Mouse (Mus musculus) CH12.LX (cell line): ENCODE data around the gene Sptb. TPM values are rescaled to one million over a fixed set of nuclear protein-coding genes. Genes with fewer than 3 reads are reported as not detected.

Source experiments
- DNase-seq: peaks from one replicate; pipeline ENCODE4 v3.0.0-alpha.2; 2013; ENCODE audit errors: extremely low read depth
- H3K27ac ChIP-seq: 2 replicates; pipeline ENCODE4 v1.5.1; 2012; ENCODE audit warnings: low read depth, mild to moderate bottlenecking, control low read depth, moderate library complexity; ENCODE audit not compliant: insufficient read depth
- H3K27me3 ChIP-seq: replicated peaks from 2 replicates; pipeline ENCODE3; 2012; ENCODE audit warnings: inconsistent platforms
- H3K36me3 ChIP-seq, 2 experiments: replicated peaks in 1 of 2; 2 replicates each; pipeline versions ENCODE3 to v1.6.1; 2012; ENCODE audit warnings: inconsistent platforms in 1 of 2, low read length in 1 of 2, mild to moderate bottlenecking in 1 of 2, mixed read lengths in 1 of 2, moderate library complexity in 1 of 2; ENCODE audit not compliant: control insufficient read depth in 1 of 2, insufficient read depth in 1 of 2
- H3K4me1 ChIP-seq, 2 experiments: 2 replicates each; pipeline ENCODE4 v1.6.1; 2012; ENCODE audit warnings: inconsistent platforms in 1 of 2, moderate library complexity in 1 of 2; ENCODE audit not compliant: insufficient read depth in 2 of 2, control insufficient read depth in 1 of 2
- H3K4me2 ChIP-seq: 2 replicates; pipeline ENCODE4 v1.6.1; 2012; ENCODE audit warnings: low read depth, mild to moderate bottlenecking, control low read depth; ENCODE audit not compliant: poor library complexity, insufficient read depth, severe bottlenecking
- H3K4me3 ChIP-seq, 3 experiments: fragments of 150-350 bp in 1 of 3; sonication (generic) in 1 of 3; replicated peaks in 1 of 3; 2 replicates each; pipeline versions ENCODE3 to v1.5.1; 2011 to 2012; ENCODE audit warnings: low read depth in 2 of 3, low read length in 2 of 3, mild to moderate bottlenecking in 2 of 3, moderate library complexity in 2 of 3, control low read depth in 1 of 3, improper control_type of control experiment in 1 of 3, inconsistent platforms in 1 of 3, mixed read lengths in 1 of 3; ENCODE audit not compliant: poor library complexity in 1 of 3
- H3K79me2 ChIP-seq: replicated peaks from 2 replicates; pipeline ENCODE4 v1.6.1; 2012; ENCODE audit warnings: mild to moderate bottlenecking, moderate library complexity; ENCODE audit not compliant: control insufficient read depth, poor library complexity, insufficient read depth, severe bottlenecking; ENCODE audit errors: extremely low read depth
- H3K9ac ChIP-seq: 2 replicates; pipeline ENCODE4 v1.6.1; 2012; ENCODE audit warnings: low read depth, mild to moderate bottlenecking, control low read depth, moderate library complexity; ENCODE audit not compliant: insufficient read depth
- H3K9me3 ChIP-seq: replicated peaks from 2 replicates; pipeline ENCODE3; 2012; ENCODE audit warnings: low read length, inconsistent platforms, mixed read lengths
- BHLHE40 ChIP-seq: IDR thresholded peaks from 2 replicates; pipeline ENCODE4 v1.6.1; 2011; ENCODE audit warnings: mild to moderate bottlenecking, low read depth, low read length, improper control_type of control experiment
- CHD1 ChIP-seq: IDR thresholded peaks from 2 replicates; pipeline ENCODE4 v1.6.1; 2012; ENCODE audit warnings: low read depth, low read length, improper control_type of control experiment, inconsistent platforms
- CHD2 ChIP-seq: IDR thresholded peaks from 2 replicates; pipeline ENCODE4 v1.6.1; 2011; ENCODE audit warnings: low read length, improper control_type of control experiment
- E2F4 ChIP-seq: IDR thresholded peaks from 2 replicates; pipeline ENCODE4 v1.6.1; 2011; ENCODE audit warnings: low read depth, low read length, improper control_type of control experiment; ENCODE audit not compliant: insufficient replicate concordance
- ELF1 ChIP-seq: IDR thresholded peaks from 2 replicates; pipeline ENCODE4 v1.6.1; 2014; ENCODE audit warnings: low read depth, mild to moderate bottlenecking, inconsistent platforms, low read length, improper control_type of control experiment
- EP300 ChIP-seq: IDR thresholded peaks from 2 replicates; pipeline ENCODE4 v1.6.1; 2011; ENCODE audit warnings: low read length, improper control_type of control experiment
- GABPA ChIP-seq: IDR thresholded peaks from 2 replicates; pipeline ENCODE4 v1.6.1; 2012; ENCODE audit warnings: low read depth, low read length, improper control_type of control experiment, inconsistent platforms; ENCODE audit not compliant: insufficient replicate concordance
- HCFC1 ChIP-seq: IDR thresholded peaks from 2 replicates; pipeline ENCODE4 v1.6.1; 2012; ENCODE audit warnings: low read depth, mild to moderate bottlenecking, inconsistent platforms, low read length, improper control_type of control experiment
- JUN ChIP-seq: IDR thresholded peaks from 2 replicates; pipeline ENCODE4 v1.6.1; 2011; ENCODE audit warnings: low read depth, mild to moderate bottlenecking, low read length, improper control_type of control experiment, moderate library complexity; ENCODE audit not compliant: insufficient read depth
- JUND ChIP-seq: conservative IDR thresholded peaks from 2 replicates; pipeline ENCODE4 v1.6.1; 2011; ENCODE audit warnings: low read depth, low read length, improper control_type of control experiment
- MAFK ChIP-seq: IDR thresholded peaks from 2 replicates; pipeline ENCODE4 v1.6.1; 2011; ENCODE audit warnings: low read length, improper control_type of control experiment; ENCODE audit not compliant: insufficient replicate concordance
- MAX ChIP-seq: IDR thresholded peaks from 2 replicates; pipeline ENCODE4 v1.6.1; 2011; ENCODE audit warnings: low read length, improper control_type of control experiment
- MEF2A ChIP-seq: IDR thresholded peaks from 2 replicates; pipeline ENCODE4 v1.6.1; 2014; ENCODE audit warnings: low read depth, mild to moderate bottlenecking, inconsistent platforms, low read length, improper control_type of control experiment, borderline replicate concordance
- MXI1 ChIP-seq: IDR thresholded peaks from 2 replicates; pipeline ENCODE4 v1.6.1; 2011; ENCODE audit warnings: mild to moderate bottlenecking, low read depth, low read length, improper control_type of control experiment
- MYC ChIP-seq: IDR thresholded peaks from 2 replicates; pipeline ENCODE4 v1.6.1; 2011; ENCODE audit warnings: low read depth, mild to moderate bottlenecking, improper control_type of control experiment, low read length
- NELFE ChIP-seq: IDR thresholded peaks from 2 replicates; pipeline ENCODE4 v1.6.1; 2011; ENCODE audit warnings: low read depth, low read length, improper control_type of control experiment
- NRF1 ChIP-seq: IDR thresholded peaks from 2 replicates; pipeline ENCODE4 v1.6.1; 2014; ENCODE audit warnings: low read depth, mild to moderate bottlenecking, inconsistent platforms, low read length, improper control_type of control experiment, moderate library complexity
- RCOR1 ChIP-seq: conservative IDR thresholded peaks from 2 replicates; pipeline ENCODE4 v1.6.1; 2012; ENCODE audit warnings: low read depth, mild to moderate bottlenecking, inconsistent platforms, low read length, improper control_type of control experiment
- SIN3A ChIP-seq: IDR thresholded peaks from 2 replicates; pipeline ENCODE4 v1.6.1; 2012; ENCODE audit warnings: low read length, improper control_type of control experiment, inconsistent platforms
- TBP ChIP-seq: conservative IDR thresholded peaks from 2 replicates; pipeline ENCODE4 v1.6.1; 2011; ENCODE audit warnings: low read depth, low read length, improper control_type of control experiment
- USF1 ChIP-seq: IDR thresholded peaks from 2 replicates; pipeline ENCODE4 v1.6.1; 2014; ENCODE audit warnings: low read depth, mild to moderate bottlenecking, inconsistent platforms, low read length, improper control_type of control experiment
- ZKSCAN1 ChIP-seq: IDR thresholded peaks from 2 replicates; pipeline ENCODE4 v1.6.1; 2012; ENCODE audit warnings: low read depth, inconsistent platforms, low read length, improper control_type of control experiment, borderline replicate concordance
- ZNF384 ChIP-seq: IDR thresholded peaks from 2 replicates; pipeline ENCODE4 v1.6.1; 2012; ENCODE audit warnings: low read depth, low read length, improper control_type of control experiment, inconsistent platforms
- dilution Hi-C: fragments of 300-500 bp; cut with MboI; formaldehyde crosslinking; loops from 2 replicates; pipeline ENCODE4 v1.14.3; 2020; ENCODE audit warnings: low sequenced_read_pairs; ENCODE audit not compliant: extremely low pct_unique_long_range_greater_than_20kb, extremely low pct_ligation_motif_present
- in situ Hi-C: fragments of 300-500 bp; cut with MboI; formaldehyde crosslinking; loops from 3 replicates; pipeline ENCODE4 v1.14.3; 2019; ENCODE audit warnings: low sequenced_read_pairs, low pct_ligation_motif_present, low pct_unique_long_range_greater_than_20kb, mixed read lengths
- polyA plus RNA-seq: library from polyadenylated mRNA; unstranded; fragments of >175 nt; gene quantifications from 2 replicates; pipeline ENCODE4 v1.2.1, GENCODE M21; 2012; ENCODE audit warnings: low read depth; ENCODE audit not compliant: insufficient read length
- total RNA-seq, 2 experiments: library from RNA; depleted of rRNA; stranded (reverse); fragments of 300-350 nt in 1 of 2; fragments of >200 nt in 1 of 2; gene quantifications; 2 replicates each; pipeline ENCODE4 v1.2.3; 2012 to 2014

Gene Sptb
- total and polyA plus RNA-seq, 3 experiments, result 0.03 to 0.04 (median 0.04) TPM

GRCm38 (mm10) chr12:76579806-76580205 is 130.5 kb downstream of the Sptb start:
- in situ Hi-C loops, result no loop called here
- H3K9me3 ChIP-seq, result no peaks in the 10 kb centered on the region
- no peak overlapping the region for H3K4me2 ChIP-seq
- no peak for TF ChIP-seq MAFK
- TF ChIP-seq, all 38 proteins: peak for 0
- Histone ChIP-seq H3K9ac (no peak overlapping the region), H3K79me2 (no peaks in the 10 kb centered on the region), H3K36me3 (peaks cover 0 to 32% of the 10 kb centered on the region in 2 experiments), H3K27ac (no peak overlapping the region), H3K4me1 (peaks cover 5 to 6% of the 10 kb centered on the region in 2 experiments; a peak in 3 of 4 replicates), H3K27me3 (peaks cover 17% of the 10 kb centered on the region), H3K4me3 (no peak overlapping the region)
- DNase-seq, result no peak
- dilution Hi-C loops, result no loop called here

GRCm38 (mm10) chr12:76578465-76578864 is 131.9 kb downstream of the Sptb start:
- H3K9me3 ChIP-seq, result no peaks in the 10 kb centered on the region
- peaks cover 5 to 6% of the 10 kb centered on the region in 2 experiments; a peak in 3 of 4 replicates for H3K4me1 ChIP-seq
- H3K4me3 ChIP-seq, result no peak overlapping the region
- dilution Hi-C loops (no loop called here), in situ Hi-C loops (no loop called here)
- H3K9ac ChIP-seq, result no peak overlapping the region
- H3K4me2 ChIP-seq, result no peak overlapping the region
- peaks cover 17% of the 10 kb centered on the region for H3K27me3 ChIP-seq
- H3K27ac ChIP-seq, result no peak overlapping the region
- TF ChIP-seq TBP (no peak), CHD1 (no peak), MXI1 (no peak), ZNF384 (no peak), GABPA (no peak), MEF2A (no peak), BHLHE40 (no peak), HCFC1 (no peak), RCOR1 (no peak)
- H3K36me3 ChIP-seq, result peaks cover 0 to 35% of the 10 kb centered on the region in 2 experiments
- no peaks in the 10 kb centered on the region for H3K79me2 ChIP-seq
- DNase-seq, result no peak

- dilution Hi-C loops (no loop called here), in situ Hi-C loops (no loop called here)
- H3K79me2 ChIP-seq, result no peaks in the 10 kb centered on the region
- H3K9me3 ChIP-seq, result no peaks in the 10 kb centered on the region
- no peak overlapping the region for H3K27ac ChIP-seq
- H3K4me2 ChIP-seq, result no peak overlapping the region
- peaks cover 2% of the 10 kb centered on the region in 2 experiments; a peak in 3 of 4 replicates for H3K4me1 ChIP-seq
- DNase-seq, result no peak
- H3K36me3 ChIP-seq, result peaks cover 0 to 35% of the 10 kb centered on the region in 2 experiments
- TF ChIP-seq CHD1 (no peak), TBP (no peak), MAFK (no peak), GABPA (no peak), EP300 (no peak), MYC (no peak), ELF1 (no peak), NRF1 (no peak), CHD2 (no peak), ZKSCAN1 (no peak), USF1 (no peak), SIN3A (no peak), JUN (no peak), JUND (no peak), HCFC1 (no peak), MAX (no peak), MXI1 (no peak), E2F4 (no peak), NELFE (no peak)
- H3K9ac ChIP-seq, result no peak overlapping the region
- H3K27me3 ChIP-seq, result peaks cover 14% of the 10 kb centered on the region
- H3K4me3 ChIP-seq, result no peak overlapping the region
These were observed 132.5 kb downstream of the Sptb start for GRCm38 (mm10) chr12:76577858-76578257.
